Mouse (Mus musculus) thymus, adult 2 months (tissue): ENCODE measurements around the gene Fgd3. TPM values are rescaled to one million over a fixed set of nuclear protein-coding genes. Genes with fewer than 3 reads are reported as not detected.

Source experiments
- DNase-seq: peaks from one replicate; pipeline ENCODE4 v3.0.0; 2021
- H3K27ac ChIP-seq: fragments of 200-500 bp; 2 replicates; pipeline ENCODE4 v1.5.1; 2012; ENCODE audit warnings: low read length, control low read depth; ENCODE audit not compliant: control insufficient read depth, insufficient read depth
- H3K27me3 ChIP-seq: fragments of 200-500 bp; 2 replicates; pipeline ENCODE4 v1.6.1; 2012; ENCODE audit warnings: mild to moderate bottlenecking, low read length, moderate library complexity, mixed read lengths; ENCODE audit not compliant: control insufficient read depth, insufficient read depth
- H3K36me3 ChIP-seq: fragments of 200-500 bp; 2 replicates; pipeline ENCODE4 v1.6.1; 2012; ENCODE audit warnings: mild to moderate bottlenecking, low read length, moderate library complexity; ENCODE audit not compliant: control insufficient read depth, insufficient read depth
- H3K4me1 ChIP-seq: fragments of 200-500 bp; replicated peaks from 2 replicates; pipeline ENCODE4 v1.6.1; 2012; ENCODE audit warnings: low read length; ENCODE audit not compliant: control insufficient read depth, insufficient read depth
- H3K4me3 ChIP-seq: fragments of 200-500 bp; 2 replicates; pipeline ENCODE4 v1.5.1; 2012; ENCODE audit warnings: mild to moderate bottlenecking, low read length, control low read depth, moderate library complexity; ENCODE audit not compliant: control insufficient read depth, insufficient read depth
- CTCF ChIP-seq: fragments of 200-500 bp; IDR thresholded peaks from 2 replicates; pipeline ENCODE4 v1.5.1; 2012; ENCODE audit warnings: mild to moderate bottlenecking, control low read depth, low read length, moderate library complexity, borderline replicate concordance; ENCODE audit not compliant: control insufficient read depth, poor library complexity, insufficient read depth; ENCODE audit errors: extremely low read depth
- POLR2A ChIP-seq: fragments of 200-500 bp; IDR thresholded peaks from 2 replicates; pipeline ENCODE4 v1.6.1; 2012; ENCODE audit warnings: mild to moderate bottlenecking, low read length, control low read depth, moderate library complexity; ENCODE audit not compliant: control insufficient read depth, poor library complexity, insufficient read depth; ENCODE audit errors: extremely low read depth
- WGBS: fragments of 180-500 bp; shearing (Covaris S2); methylation state at CpG from one replicate; pipeline ENCODE4 v1.1.7; 2018; 5-methylcytosine and 5-hydroxymethylcytosine counted together
- polyA plus RNA-seq: library from polyadenylated mRNA; depleted of rRNA; stranded (reverse); fragments of >200 nt; gene quantifications from 2 replicates; pipeline ENCODE4 v1.2.3, GENCODE M21; 2012; rRNA removed

Fgd3 gene
- 17.8 and 19.2 TPM in 2 replicates for polyA plus RNA-seq

DNA sequence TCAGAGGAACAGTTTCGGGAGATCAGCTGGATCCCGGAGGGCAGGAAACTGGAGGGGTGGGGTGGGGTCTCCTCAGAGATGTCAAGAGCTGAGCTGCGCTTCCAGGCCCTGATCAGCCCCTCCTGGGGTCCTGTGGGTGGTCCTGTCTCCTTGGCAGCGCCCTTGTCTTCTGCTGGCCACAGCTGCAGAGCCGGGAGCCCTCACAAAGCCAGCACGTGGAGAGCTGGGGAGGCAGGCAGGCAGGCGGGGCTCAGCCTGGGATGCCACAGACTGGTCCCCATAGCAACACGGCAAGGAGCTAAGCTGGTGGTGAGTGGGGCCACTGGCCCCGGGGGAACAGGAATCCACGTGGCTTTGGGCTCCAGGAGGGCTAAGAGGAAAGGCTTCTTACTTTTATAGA is at the start of gene Fgd3:
Gene Fgd3, minus strand, starts transcription at position 272 of the 400 bp plus-strand sequence.
- Histone ChIP-seq H3K27ac (no peak within 1 kb of the TSS), H3K4me3 (no peak within 1 kb of the TSS), H3K27me3 (no peaks in the 10 kb centered on the region), H3K4me1 (0 out of 2 replicates have a peak, but pooled peaks cover 2% of the 10 kb centered on the region), H3K36me3 (no peaks in the 10 kb centered on the region)
- no peak for TF ChIP-seq CTCF
- TF ChIP-seq POLR2A = no peak
- no peak for DNase-seq
- WGBS = 29% methylated on average over 10 of the region's 10 CpGs

DNA sequence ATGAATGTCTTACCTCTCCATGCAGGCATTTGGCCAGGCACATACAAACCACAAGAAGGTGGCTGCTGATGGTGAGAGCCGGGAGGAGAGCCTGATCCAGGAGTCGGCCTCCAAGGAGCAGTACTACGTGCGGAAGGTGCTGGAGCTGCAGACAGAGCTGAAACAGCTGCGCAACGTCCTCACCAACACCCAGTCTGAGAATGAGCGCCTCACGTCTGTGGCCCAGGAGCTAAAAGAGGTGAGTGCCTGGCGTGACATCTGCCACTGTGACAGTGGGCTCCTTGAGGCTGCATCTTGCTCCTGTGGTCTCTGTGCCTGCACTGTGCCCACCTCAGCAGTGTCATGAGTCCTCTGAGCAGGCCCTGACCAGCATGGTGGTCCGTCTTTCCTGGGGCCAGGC is 49.3 kb upstream of the Fgd3 start:
- WGBS = 94% methylated on average over 10 of the region's 10 CpGs
- peaks cover 30% of the 10 kb centered on the region for H3K4me1 ChIP-seq
- peaks cover 9% of the 10 kb centered on the region; the same call in 1 of the 2 replicates for H3K36me3 ChIP-seq
- H3K4me3 ChIP-seq = no peak overlapping the region
- H3K27me3 ChIP-seq = no peaks in the 10 kb centered on the region
- no peak overlapping the region for H3K27ac ChIP-seq
- TF ChIP-seq POLR2A (no peak), CTCF (no peak)
- no peak for DNase-seq

DNA sequence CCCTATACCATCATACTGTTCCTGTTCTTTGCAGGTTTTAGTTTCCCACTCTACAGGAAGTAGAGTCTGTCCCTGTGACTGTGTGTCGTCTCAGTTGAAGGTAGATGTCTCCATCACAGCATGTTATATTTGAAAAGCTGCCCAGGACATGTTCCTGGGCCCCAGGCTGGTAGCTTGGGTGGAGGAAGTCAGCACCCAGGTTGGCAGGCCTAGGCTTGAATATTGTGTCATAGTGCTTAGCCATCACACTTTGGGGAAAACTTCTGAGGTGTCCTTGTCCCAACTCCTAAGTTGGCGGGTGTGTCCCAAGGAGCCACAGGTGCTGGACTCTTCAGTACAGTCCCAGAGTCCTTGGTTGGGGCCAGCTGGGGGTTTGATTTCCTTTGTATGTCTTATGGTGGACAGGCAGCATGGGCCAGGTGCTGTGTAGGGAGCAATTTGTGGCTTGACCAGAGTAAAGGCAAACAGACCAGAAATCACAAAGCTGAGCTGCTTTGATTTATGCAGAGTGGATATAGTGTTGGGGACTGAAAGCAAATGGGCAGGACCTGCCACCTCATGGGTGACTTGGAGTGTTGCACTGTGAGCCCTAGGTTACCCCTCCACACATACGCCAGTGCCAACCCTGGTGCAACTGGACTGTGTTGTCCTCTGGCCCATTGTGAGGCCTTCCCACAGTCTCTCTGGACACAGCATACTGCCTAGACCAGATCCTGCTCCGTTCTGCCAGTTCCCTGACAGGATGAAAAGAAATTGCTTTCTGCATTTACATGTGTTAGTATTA is 47.7 kb upstream of the Fgd3 start:
- no peak overlapping the region; the same call in 1 of the 2 replicates for H3K27ac ChIP-seq
- H3K4me1 ChIP-seq = peaks cover 31% of the 10 kb centered on the region
- H3K36me3 ChIP-seq = peaks cover 9% of the 10 kb centered on the region; the same call in 1 of the 2 replicates
- H3K4me3 ChIP-seq = no peak overlapping the region
- WGBS = 78% methylated on average over 4 of the region's 4 CpGs
- no peak for TF ChIP-seq POLR2A
- TF ChIP-seq CTCF = no peak
- no peak for DNase-seq
- H3K27me3 ChIP-seq = no peaks in the 10 kb centered on the region

DNA sequence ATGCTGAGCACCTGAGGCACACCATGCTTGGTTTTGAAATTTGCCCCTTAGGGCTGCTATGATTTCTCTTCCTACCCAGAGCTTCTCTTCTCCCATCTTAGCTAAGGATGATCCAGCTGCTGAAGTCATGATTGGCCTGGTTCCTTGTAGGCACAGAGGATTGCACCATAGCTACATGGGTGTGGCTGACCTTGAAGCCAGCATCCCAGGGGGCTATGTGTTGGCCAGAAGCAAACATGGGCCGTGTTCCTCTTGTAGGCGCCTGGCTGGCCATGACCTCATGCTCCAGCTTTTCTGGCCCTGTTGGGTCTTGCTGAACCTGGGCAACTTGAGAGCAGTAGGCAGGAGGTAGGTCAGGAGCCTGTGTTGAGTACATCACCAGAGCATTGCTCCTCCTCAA is 44.6 kb upstream of the Fgd3 start:
- 92% methylated on average over 2 of the region's 2 CpGs for WGBS
- TF ChIP-seq CTCF = no peak
- no peak for TF ChIP-seq POLR2A
- no peaks in the 10 kb centered on the region for H3K27me3 ChIP-seq
- no peak overlapping the region for H3K27ac ChIP-seq
- H3K36me3 ChIP-seq = peaks cover 4% of the 10 kb centered on the region; the same call in 1 of the 2 replicates
- no peak overlapping the region for H3K4me3 ChIP-seq
- peaks cover 29% of the 10 kb centered on the region for H3K4me1 ChIP-seq
- DNase-seq = no peak

DNA sequence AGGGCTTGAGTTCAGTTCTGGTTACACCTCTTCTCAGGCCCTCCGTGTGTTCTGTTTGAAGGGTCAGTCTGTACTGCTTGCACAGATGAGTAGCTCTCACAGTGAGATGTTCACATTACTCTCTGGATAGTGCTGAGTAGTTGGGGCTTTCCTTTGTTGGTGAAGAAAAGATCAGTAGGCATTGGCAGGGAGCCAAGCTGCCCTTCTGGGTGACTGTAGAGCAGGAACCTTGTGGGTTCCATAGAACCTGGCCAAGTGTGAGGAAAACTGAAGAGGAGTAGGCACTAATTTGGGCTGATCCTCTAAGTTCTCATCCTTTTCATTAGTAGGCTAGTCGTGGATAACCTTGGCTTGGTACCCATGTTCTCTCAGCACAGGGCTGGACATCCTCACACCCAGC is 42.7 kb upstream of the Fgd3 start:
- DNase-seq = no peak
- Histone ChIP-seq H3K36me3 (no peaks in the 10 kb centered on the region), H3K4me3 (no peak overlapping the region), H3K4me1 (peaks cover 27% of the 10 kb centered on the region), H3K27me3 (no peaks in the 10 kb centered on the region), H3K27ac (no peak overlapping the region)
- 84% methylated on average over 2 of the region's 2 CpGs for WGBS
- TF ChIP-seq POLR2A (no peak), CTCF (no peak)

DNA sequence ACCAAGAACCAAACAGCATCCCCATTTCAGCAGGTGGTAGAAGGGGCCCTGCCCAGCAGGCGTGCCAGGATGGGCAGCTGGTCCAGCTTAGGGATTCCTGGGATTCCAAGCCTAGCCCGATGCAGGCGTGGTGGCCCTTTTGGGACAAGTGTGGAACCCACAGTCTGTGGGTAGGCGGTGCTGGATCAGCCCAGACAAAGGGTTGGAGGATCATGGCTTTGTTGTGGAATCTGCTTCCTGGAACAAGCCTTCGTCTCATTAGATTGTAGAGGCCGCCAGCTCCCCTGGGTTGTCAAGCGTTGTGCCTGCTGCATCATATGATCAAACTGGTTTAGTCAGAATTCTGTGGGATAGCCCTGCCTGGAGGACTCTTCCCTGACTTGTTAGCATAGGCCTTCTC is 42.3 kb upstream of the Fgd3 start:
- DNase-seq = no peak
- no peaks in the 10 kb centered on the region for H3K36me3 ChIP-seq
- no peak overlapping the region for H3K27ac ChIP-seq
- H3K27me3 ChIP-seq = no peaks in the 10 kb centered on the region
- WGBS = 25% methylated on average over 7 of the region's 7 CpGs
- no peak for TF ChIP-seq CTCF
- TF ChIP-seq POLR2A = no peak
- peaks cover 25% of the 10 kb centered on the region for H3K4me1 ChIP-seq
- H3K4me3 ChIP-seq = no peak overlapping the region

DNA sequence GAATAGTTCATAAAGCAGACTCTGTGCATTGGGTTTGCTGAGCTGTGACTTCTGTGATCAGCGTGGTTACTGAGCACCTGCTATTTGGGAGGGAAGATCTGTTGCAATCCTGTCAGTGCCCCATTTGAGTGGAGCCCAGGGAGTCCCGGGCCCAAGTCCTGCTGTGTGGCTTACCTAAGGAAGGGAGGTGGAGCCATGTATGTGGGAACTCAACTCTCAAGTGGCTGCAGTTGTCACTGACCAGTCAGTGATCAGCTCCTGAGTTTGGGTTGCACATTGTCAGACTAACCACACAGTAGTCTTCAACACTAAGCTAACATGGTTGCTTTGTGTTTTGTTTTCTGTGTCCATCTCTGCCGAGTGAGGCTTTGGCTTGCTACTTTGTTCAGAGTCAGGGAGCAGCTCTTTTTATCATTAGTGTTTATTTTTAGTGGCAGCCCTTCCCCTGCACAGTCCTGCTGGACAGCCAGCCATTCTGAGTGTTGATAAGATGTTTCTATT is 40.8 kb upstream of the Fgd3 start:
- no peaks in the 10 kb centered on the region for H3K36me3 ChIP-seq
- no peak for DNase-seq
- no peaks in the 10 kb centered on the region for H3K27me3 ChIP-seq
- no peak overlapping the region for H3K4me3 ChIP-seq
- 35% methylated on average over 3 of the region's 3 CpGs for WGBS
- no peak overlapping the region for H3K27ac ChIP-seq
- H3K4me1 ChIP-seq = peaks cover 15% of the 10 kb centered on the region
- TF ChIP-seq POLR2A = no peak
- no peak for TF ChIP-seq CTCF
